Mouse (Mus musculus) heart, embryonic 12.5 days (tissue): ENCODE data around the gene Sike1. TPM values are rescaled to one million over a fixed set of nuclear protein-coding genes. Genes with fewer than 3 reads are reported as not detected.

Experiments used
- ATAC-seq: fragments of 200-750 bp; cut with Nextera tagmentation; 2 replicates; pipeline ENCODE4 v1.8.0; 2017; ENCODE audit warnings: moderate TSS enrichment, moderate library complexity; ENCODE audit not compliant: insufficient number of reproducible peaks, low FRiP score
- H3K27ac ChIP-seq: fragments of 300-500 bp; sonication (generic); 2 replicates; pipeline ENCODE4 v1.5.1; 2016; ENCODE audit warnings: mild to moderate bottlenecking, moderate library complexity; ENCODE audit not compliant: poor library complexity, severe bottlenecking
- H3K27me3 ChIP-seq: fragments of 300-500 bp; sonication (generic); replicated peaks from 2 replicates; pipeline ENCODE4 v1.6.1; 2016; ENCODE audit warnings: mild to moderate bottlenecking, moderate library complexity
- H3K36me3 ChIP-seq: fragments of 300-500 bp; sonication (generic); 2 replicates; pipeline ENCODE4 v1.6.1; 2016; ENCODE audit warnings: mild to moderate bottlenecking, moderate library complexity
- H3K4me1 ChIP-seq: fragments of 300-500 bp; sonication (generic); replicated peaks from 2 replicates; pipeline ENCODE4 v1.6.1; 2016; ENCODE audit warnings: mild to moderate bottlenecking
- H3K4me2 ChIP-seq: fragments of 300-500 bp; sonication (generic); 2 replicates; pipeline ENCODE4 v1.6.1; 2016; ENCODE audit warnings: mild to moderate bottlenecking, moderate library complexity
- H3K4me3 ChIP-seq: fragments of 300-500 bp; sonication (generic); 2 replicates; pipeline ENCODE4 v1.5.1; 2016; ENCODE audit warnings: mild to moderate bottlenecking
- H3K9ac ChIP-seq: fragments of 300-500 bp; sonication (generic); 2 replicates; pipeline ENCODE4 v1.6.1; 2016; ENCODE audit warnings: mild to moderate bottlenecking, moderate library complexity
- H3K9me3 ChIP-seq: fragments of 300-500 bp; sonication (generic); replicated peaks from 2 replicates; pipeline ENCODE4 v1.6.1; 2016; ENCODE audit warnings: mild to moderate bottlenecking, moderate library complexity
- WGBS: fragments of 180-500 bp; shearing (Covaris S2); methylation state at CpG from one replicate; pipeline ENCODE4 v1.1.7; 2016; 5-methylcytosine and 5-hydroxymethylcytosine counted together
- polyA plus RNA-seq: library from polyadenylated mRNA; unstranded; fragments of >200 nt; fragmentation: Nextera tagmentation; extraction: Ambion mirVana; gene quantifications from 2 replicates; pipeline ENCODE4 v1.2.1, GENCODE M21; 2016

Sike1 gene
- 78.6 and 92.4 TPM in 2 replicates for polyA plus RNA-seq

- Histone ChIP-seq H3K27me3 (no peaks in the 10 kb centered on the region), H3K4me1 (peaks cover 11% of the 10 kb centered on the region), H3K27ac (peak within 1 kb of the TSS; percentile 91), H3K36me3 (peaks cover 28% of the 10 kb centered on the region), H3K9me3 (no peaks in the 10 kb centered on the region), H3K4me2 (peak within 1 kb of the TSS; percentile 65), H3K4me3 (peak within 1 kb of the TSS; percentile 70), H3K9ac (peak within 1 kb of the TSS; percentile 83)
- under 1% methylated on average over 60 of the region's 60 CpGs for WGBS
- peak; percentile 98 for ATAC-seq
Observed at GRCm38 (mm10) chr3:102995605-102996321, at the start of gene Sike1. Gene Sike1 (plus strand): TSS chr3:102995708.

- 80% methylated on average over 3 of the region's 3 CpGs for WGBS
- Histone ChIP-seq H3K4me1 (no peaks in the 10 kb centered on the region), H3K4me3 (no peak overlapping the region), H3K4me2 (no peak overlapping the region), H3K9me3 (no peaks in the 10 kb centered on the region), H3K36me3 (no peaks in the 10 kb centered on the region), H3K27ac (no peak overlapping the region), H3K27me3 (no peaks in the 10 kb centered on the region), H3K9ac (no peak overlapping the region)
- no peak for ATAC-seq
Observed at GRCm38 (mm10) chr3:102946312-102946711, 49.2 kb upstream of the Sike1 start.

GRCm38 (mm10) chr3:102946861-102947260 is 48.6 kb upstream of the Sike1 start:
- no peak overlapping the region for H3K9ac ChIP-seq
- H3K9me3 ChIP-seq = no peaks in the 10 kb centered on the region
- H3K27me3 ChIP-seq = no peaks in the 10 kb centered on the region
- H3K4me3 ChIP-seq = no peak overlapping the region
- H3K36me3 ChIP-seq = no peaks in the 10 kb centered on the region
- WGBS = 76% methylated on average over 5 of the region's 5 CpGs
- no peak overlapping the region for H3K4me2 ChIP-seq
- no peak overlapping the region for H3K27ac ChIP-seq
- no peak for ATAC-seq
- no peaks in the 10 kb centered on the region for H3K4me1 ChIP-seq

- ATAC-seq = no peak
- WGBS = 83% methylated on average over 12 of the region's 12 CpGs
- Histone ChIP-seq H3K27me3 (no peaks in the 10 kb centered on the region), H3K9me3 (no peaks in the 10 kb centered on the region), H3K27ac (no peak overlapping the region), H3K4me3 (no peak overlapping the region), H3K4me2 (no peak overlapping the region), H3K36me3 (no peaks in the 10 kb centered on the region), H3K4me1 (no peaks in the 10 kb centered on the region), H3K9ac (no peak overlapping the region)
Observed at GRCm38 (mm10) chr3:102954476-102954875, 41.0 kb upstream of the Sike1 start.

GRCm38 (mm10) chr3:102955143-102955542 is 40.4 kb upstream of the Sike1 start:
- WGBS = 86% methylated on average over 3 of the region's 3 CpGs
- H3K36me3 ChIP-seq = no peaks in the 10 kb centered on the region
- H3K27me3 ChIP-seq = no peaks in the 10 kb centered on the region
- H3K4me3 ChIP-seq = no peak overlapping the region
- no peak overlapping the region for H3K9ac ChIP-seq
- ATAC-seq = no peak
- H3K27ac ChIP-seq = no peak overlapping the region
- H3K9me3 ChIP-seq = no peaks in the 10 kb centered on the region
- H3K4me2 ChIP-seq = no peak overlapping the region
- H3K4me1 ChIP-seq = no peaks in the 10 kb centered on the region

GRCm38 (mm10) chr3:102955596-102955995 is 39.9 kb upstream of the Sike1 start:
- H3K4me3 ChIP-seq = no peak overlapping the region
- H3K4me2 ChIP-seq = no peak overlapping the region
- H3K27ac ChIP-seq = no peak overlapping the region
- no peaks in the 10 kb centered on the region for H3K9me3 ChIP-seq
- no peaks in the 10 kb centered on the region for H3K27me3 ChIP-seq
- no peak overlapping the region for H3K9ac ChIP-seq
- no peaks in the 10 kb centered on the region for H3K4me1 ChIP-seq
- no peak for ATAC-seq
- WGBS = 27% methylated on average over 3 of the region's 3 CpGs
- no peaks in the 10 kb centered on the region for H3K36me3 ChIP-seq

GRCm38 (mm10) chr3:102964033-102964432 is 31.5 kb upstream of the Sike1 start, which contains the start of gene Nr1h5:
Gene Nr1h5 (minus strand): TSS chr3:102964133.
- Histone ChIP-seq H3K9ac (no peak within 1 kb of the TSS), H3K4me2 (no peak within 1 kb of the TSS), H3K27me3 (no peaks in the 10 kb centered on the region), H3K4me1 (peaks cover 4% of the 10 kb centered on the region), H3K36me3 (no peaks in the 10 kb centered on the region), H3K4me3 (no peak within 1 kb of the TSS), H3K9me3 (no peaks in the 10 kb centered on the region), H3K27ac (no peak within 1 kb of the TSS)
- no peak for ATAC-seq
- WGBS = 7% methylated on average over 3 of the region's 3 CpGs

GRCm38 (mm10) chr3:102970067-102970466 is 25.4 kb upstream of the Sike1 start:
- Histone ChIP-seq H3K4me1 (no peaks in the 10 kb centered on the region), H3K36me3 (no peaks in the 10 kb centered on the region), H3K4me2 (no peak overlapping the region), H3K4me3 (no peak overlapping the region), H3K27ac (no peak overlapping the region), H3K27me3 (no peaks in the 10 kb centered on the region), H3K9me3 (no peaks in the 10 kb centered on the region), H3K9ac (no peak overlapping the region)
- 77% methylated on average over 9 of the region's 9 CpGs for WGBS
- ATAC-seq = no peak

GRCm38 (mm10) chr3:102970508-102970907 is 25.0 kb upstream of the Sike1 start:
- Histone ChIP-seq H3K27ac (no peak overlapping the region), H3K9me3 (no peaks in the 10 kb centered on the region), H3K4me2 (no peak overlapping the region), H3K36me3 (no peaks in the 10 kb centered on the region), H3K9ac (no peak overlapping the region), H3K4me3 (no peak overlapping the region), H3K27me3 (no peaks in the 10 kb centered on the region), H3K4me1 (no peaks in the 10 kb centered on the region)
- 78% methylated on average over 3 of the region's 3 CpGs for WGBS
- ATAC-seq = no peak

GRCm38 (mm10) chr3:102976906-102977305 is 18.6 kb upstream of the Sike1 start:
- no peak for ATAC-seq
- H3K27me3 ChIP-seq = no peaks in the 10 kb centered on the region
- no peaks in the 10 kb centered on the region for H3K9me3 ChIP-seq
- no peaks in the 10 kb centered on the region for H3K36me3 ChIP-seq
- H3K9ac ChIP-seq = no peak overlapping the region
- H3K27ac ChIP-seq = no peak overlapping the region
- WGBS = 79% methylated on average over 4 of the region's 4 CpGs
- H3K4me1 ChIP-seq = no peaks in the 10 kb centered on the region; the same call in 1 of the 2 replicates
- no peak overlapping the region for H3K4me2 ChIP-seq
- H3K4me3 ChIP-seq = no peak overlapping the region

GRCm38 (mm10) chr3:102979550-102980348 is 15.8 kb upstream of the Sike1 start:
- Histone ChIP-seq H3K4me1 (no peaks in the 10 kb centered on the region; the same call in 1 of the 2 replicates), H3K4me3 (no peak overlapping the region), H3K36me3 (no peaks in the 10 kb centered on the region), H3K27me3 (no peaks in the 10 kb centered on the region), H3K9ac (no peak overlapping the region), H3K9me3 (no peaks in the 10 kb centered on the region), H3K27ac (no peak overlapping the region), H3K4me2 (0 out of 2 replicates have a peak overlapping the region, but pooled peaks have one; percentile 9)
- ATAC-seq = no peak
- 36% methylated on average over 10 of the region's 10 CpGs for WGBS
